Mouse (Mus musculus) cerebellum, postnatal 10 days (tissue): ENCODE results near the gene Olfr1212.

ENCODE experiments used
- DNase-seq, 2 experiments: peaks; one replicate each; pipeline ENCODE4 v3.0.0; 2021; ENCODE audit warnings: mixed read lengths in 2 of 2

The Olfr1212 gene

DNA sequence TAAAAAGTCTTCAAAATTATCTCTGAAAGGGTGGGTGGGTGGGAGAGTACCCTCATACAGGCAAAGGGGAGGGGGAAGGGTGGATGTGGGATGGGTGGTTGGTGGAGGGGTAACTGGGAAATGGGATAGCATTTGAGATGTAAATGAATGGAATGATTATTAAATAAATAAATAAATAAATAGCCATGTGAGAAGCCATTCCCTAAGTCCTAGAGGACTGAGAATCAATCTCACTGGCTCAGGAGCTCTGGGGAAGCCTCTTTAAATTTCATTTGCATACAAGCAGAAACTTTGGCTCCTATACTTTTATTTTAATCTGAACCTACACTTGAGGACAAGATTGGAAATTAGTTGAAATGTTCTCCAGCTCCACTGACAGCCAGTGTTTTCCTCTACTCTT lies at the start of gene Olfr1212:
Gene Olfr1212 (plus strand): TSS at position 301 of the 400 bp plus-strand sequence.
- no peak for DNase-seq

DNA sequence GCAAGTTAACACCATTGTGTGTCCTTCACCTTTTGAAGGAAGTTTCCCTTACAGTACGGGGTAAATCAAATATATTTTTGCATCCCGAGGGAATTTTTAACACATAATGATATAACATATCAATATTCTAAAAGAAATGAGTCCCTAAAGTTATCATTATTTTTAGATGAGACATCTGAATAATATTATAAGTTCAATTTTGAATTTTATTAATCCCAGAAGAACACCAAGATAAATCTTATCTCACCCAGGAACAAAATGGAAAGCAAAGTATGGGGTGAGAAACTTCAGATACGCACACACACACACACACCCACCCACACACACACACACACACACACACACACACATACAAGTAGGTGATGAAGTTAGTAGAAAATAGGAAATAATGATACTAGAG lies 38.7 kb upstream of the Olfr1212 start, which contains the start of gene Olfr1209:
Gene Olfr1209 (minus strand): TSS at position 101 of the 400 bp plus-strand sequence.
- DNase-seq: no peak

- no peak for DNase-seq
These were observed 15.8 kb upstream of the Olfr1212 start, which contains the start of gene Olfr1211 for GRCm38 (mm10) chr2:88938011-88938410. Olfr1211 (minus strand) TSS chr2:88938111.

- no peak for DNase-seq
These were observed 26.4 kb downstream of the Olfr1212 start, which contains the start of gene Gm13762 for GRCm38 (mm10) chr2:88980181-88980580. Gm13762 (minus strand) TSS chr2:88980281.

DNA sequence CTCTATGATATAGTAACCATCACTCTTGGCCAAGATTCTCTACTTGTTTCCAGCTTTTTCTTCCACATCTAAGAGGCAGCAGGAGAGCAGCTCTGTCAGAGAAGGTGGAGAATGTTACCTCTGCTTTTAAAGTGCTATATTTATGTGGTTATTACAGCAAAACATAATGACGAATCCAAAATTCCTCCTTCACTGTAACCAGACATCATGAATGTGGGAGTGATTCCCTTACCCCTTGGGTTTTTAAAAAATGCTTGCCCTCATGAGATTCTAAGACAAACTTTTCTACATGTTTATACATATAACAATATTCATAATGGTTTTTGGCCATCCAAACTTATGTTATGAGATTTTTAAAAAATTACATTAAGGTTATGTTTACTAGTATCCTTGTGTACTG lies 38.8 kb downstream of the Olfr1212 start, which contains the start of gene Olfr1214:
Gene Olfr1214 (minus strand): TSS at position 101 of the 400 bp plus-strand sequence.
- no peak for DNase-seq

- DNase-seq: no peak
These were observed 53.1 kb downstream of the Olfr1212 start, which contains the start of gene Olfr1215 for GRCm38 (mm10) chr2:89006873-89007272. Olfr1215 (minus strand) TSS chr2:89006973.
